Mouse (Mus musculus) embryonic facial prominence, embryonic 12.5 days (tissue): Measurements from ENCODE around the gene Olfr450. TPM values are rescaled to one million over a fixed set of nuclear protein-coding genes. Genes with fewer than 3 reads are reported as not detected.

Experiments used
- ATAC-seq: fragments of 200-750 bp; cut with Nextera tagmentation; 2 replicates; pipeline ENCODE4 v1.8.0; 2017; ENCODE audit not compliant: insufficient number of reproducible peaks, insufficient read depth, low FRiP score, low TSS enrichment
- H3K27ac ChIP-seq: fragments of 300-500 bp; sonication (generic); 2 replicates; pipeline ENCODE4 v1.5.1; 2016; ENCODE audit warnings: mild to moderate bottlenecking
- H3K27me3 ChIP-seq: fragments of 300-500 bp; sonication (generic); 2 replicates; pipeline ENCODE4 v1.6.1; 2016; ENCODE audit warnings: mild to moderate bottlenecking, moderate library complexity
- H3K36me3 ChIP-seq: fragments of 300-500 bp; sonication (generic); 2 replicates; pipeline ENCODE4 v1.6.1; 2016; ENCODE audit warnings: mild to moderate bottlenecking
- H3K4me1 ChIP-seq: fragments of 300-500 bp; sonication (generic); 2 replicates; pipeline ENCODE4 v1.6.1; 2016
- H3K4me2 ChIP-seq: fragments of 300-500 bp; sonication (generic); replicated peaks from 2 replicates; pipeline ENCODE4 v1.6.1; 2016; ENCODE audit warnings: mild to moderate bottlenecking, moderate library complexity
- H3K4me3 ChIP-seq: fragments of 300-500 bp; sonication (generic); 2 replicates; pipeline ENCODE4 v1.5.1; 2016; ENCODE audit warnings: mild to moderate bottlenecking
- H3K9ac ChIP-seq: fragments of 300-500 bp; sonication (generic); 2 replicates; pipeline ENCODE4 v1.6.1; 2016; ENCODE audit warnings: mild to moderate bottlenecking, moderate library complexity
- H3K9me3 ChIP-seq: fragments of 300-500 bp; sonication (generic); 2 replicates; pipeline ENCODE4 v1.6.1; 2016; ENCODE audit warnings: mild to moderate bottlenecking, moderate library complexity
- WGBS: fragments of 180-500 bp; shearing (Covaris S2); methylation state at CpG from one replicate; pipeline ENCODE4 v1.1.7; 2016; 5-methylcytosine and 5-hydroxymethylcytosine counted together
- polyA plus RNA-seq: library from polyadenylated mRNA; unstranded; fragments of >200 nt; fragmentation: Nextera tagmentation; extraction: Ambion mirVana; gene quantifications from 2 replicates; pipeline ENCODE4 v1.2.1, GENCODE M21; 2016

Olfr450 gene
- not detected in 2 replicates for polyA plus RNA-seq

- H3K4me2 ChIP-seq: no peak within 1 kb of the TSS
- no peaks in the 10 kb centered on the region for H3K4me1 ChIP-seq
- WGBS: 82% methylated on average over 1 of the region's 1 CpGs
- H3K27me3 ChIP-seq: no peaks in the 10 kb centered on the region
- no peak within 1 kb of the TSS for H3K9ac ChIP-seq
- no peak within 1 kb of the TSS for H3K27ac ChIP-seq
- no peak for ATAC-seq
- H3K9me3 ChIP-seq: no peaks in the 10 kb centered on the region
- H3K4me3 ChIP-seq: no peak within 1 kb of the TSS
- no peaks in the 10 kb centered on the region for H3K36me3 ChIP-seq
These were observed at the start of gene Olfr450 for GRCm38 (mm10) chr6:42811639-42812038. TSS of gene Olfr450 (plus strand) at chr6:42811939.

DNA sequence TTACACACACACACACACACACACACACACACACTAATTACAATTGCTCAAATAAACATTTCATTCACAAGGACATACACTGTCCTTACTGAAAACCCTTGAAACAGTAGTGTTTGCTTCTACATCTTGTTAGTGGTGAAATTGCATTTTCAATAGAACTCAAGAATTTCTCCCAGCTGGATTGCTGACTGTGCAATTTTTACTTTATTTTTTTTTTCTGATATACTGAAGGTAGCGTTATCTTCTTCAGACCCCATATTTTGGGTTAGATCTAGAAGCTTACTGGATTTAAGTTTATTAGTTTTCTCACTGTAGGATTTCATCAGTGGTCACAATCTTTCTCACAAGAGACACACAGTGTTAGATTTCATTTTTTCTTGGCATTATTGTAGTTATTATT lies 34.7 kb upstream of the Olfr450 start:
- no peak for ATAC-seq
- Histone ChIP-seq H3K36me3 (no peaks in the 10 kb centered on the region), H3K27me3 (no peaks in the 10 kb centered on the region), H3K4me2 (no peak overlapping the region), H3K4me3 (no peak overlapping the region), H3K4me1 (no peaks in the 10 kb centered on the region), H3K9me3 (no peaks in the 10 kb centered on the region), H3K27ac (no peak overlapping the region), H3K9ac (no peak overlapping the region)
- 88% methylated on average over 1 of the region's 1 CpGs for WGBS

- no peak for ATAC-seq
- no peaks in the 10 kb centered on the region for H3K27me3 ChIP-seq
- no peak within 1 kb of the TSS for H3K4me2 ChIP-seq
- H3K27ac ChIP-seq: no peak within 1 kb of the TSS
- no peak within 1 kb of the TSS for H3K4me3 ChIP-seq
- H3K9me3 ChIP-seq: no peaks in the 10 kb centered on the region
- H3K9ac ChIP-seq: no peak within 1 kb of the TSS
- H3K36me3 ChIP-seq: no peaks in the 10 kb centered on the region
- H3K4me1 ChIP-seq: no peaks in the 10 kb centered on the region
These were observed 26.9 kb upstream of the Olfr450 start, which contains the start of gene Olfr452 for GRCm38 (mm10) chr6:42784793-42785192. TSS of gene Olfr452 (plus strand) at chr6:42785093.

DNA sequence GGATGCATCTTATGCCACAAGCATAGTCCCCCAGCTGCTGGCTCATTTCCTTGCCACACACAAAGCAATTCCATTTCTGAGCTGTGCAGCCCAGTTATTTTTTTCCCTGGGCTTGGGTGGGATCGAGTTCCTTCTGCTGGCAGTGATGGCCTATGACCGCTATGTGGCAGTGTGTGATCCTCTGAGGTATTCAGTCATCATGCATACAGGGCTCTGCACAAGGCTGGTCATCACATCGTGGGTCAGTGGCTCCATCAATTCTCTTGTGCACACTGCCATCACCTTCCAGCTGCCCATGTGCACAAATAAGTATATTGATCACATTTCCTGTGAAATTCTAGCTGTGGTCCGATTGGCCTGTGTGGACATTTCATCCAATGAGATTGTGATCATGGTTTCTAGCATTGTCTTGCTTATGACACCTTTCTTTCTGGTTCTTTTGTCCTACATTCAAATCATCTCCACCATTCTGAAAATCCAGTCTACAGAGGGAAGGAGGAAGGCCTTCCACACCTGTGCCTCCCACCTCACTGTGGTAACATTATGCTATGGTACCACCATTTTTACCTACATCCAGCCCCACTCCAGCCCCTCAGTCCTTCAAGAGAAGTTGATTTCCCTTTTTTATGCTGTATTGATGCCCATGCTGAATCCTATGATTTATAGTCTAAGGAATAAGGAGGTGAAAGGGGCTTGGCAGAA lies 21.3 kb upstream of the Olfr450 start:
- no peaks in the 10 kb centered on the region for H3K4me1 ChIP-seq
- H3K27me3 ChIP-seq: no peaks in the 10 kb centered on the region
- H3K9me3 ChIP-seq: no peaks in the 10 kb centered on the region
- H3K4me2 ChIP-seq: no peak overlapping the region
- no peak overlapping the region for H3K27ac ChIP-seq
- H3K9ac ChIP-seq: no peak overlapping the region
- no peak overlapping the region for H3K4me3 ChIP-seq
- no peaks in the 10 kb centered on the region for H3K36me3 ChIP-seq
- ATAC-seq: 0 out of 2 replicates have a peak, but pooled peaks have one; percentile 41
- 51% methylated on average over 4 of the region's 4 CpGs for WGBS

GRCm38 (mm10) chr6:42790949-42791556 lies 20.7 kb upstream of the Olfr450 start:
- Histone ChIP-seq H3K9ac (no peak overlapping the region), H3K27ac (no peak overlapping the region), H3K27me3 (no peaks in the 10 kb centered on the region), H3K4me1 (no peaks in the 10 kb centered on the region), H3K4me3 (no peak overlapping the region), H3K4me2 (no peak overlapping the region), H3K36me3 (no peaks in the 10 kb centered on the region), H3K9me3 (no peaks in the 10 kb centered on the region)
- WGBS: 81% methylated on average over 9 of the region's 9 CpGs
- no peak for ATAC-seq

DNA sequence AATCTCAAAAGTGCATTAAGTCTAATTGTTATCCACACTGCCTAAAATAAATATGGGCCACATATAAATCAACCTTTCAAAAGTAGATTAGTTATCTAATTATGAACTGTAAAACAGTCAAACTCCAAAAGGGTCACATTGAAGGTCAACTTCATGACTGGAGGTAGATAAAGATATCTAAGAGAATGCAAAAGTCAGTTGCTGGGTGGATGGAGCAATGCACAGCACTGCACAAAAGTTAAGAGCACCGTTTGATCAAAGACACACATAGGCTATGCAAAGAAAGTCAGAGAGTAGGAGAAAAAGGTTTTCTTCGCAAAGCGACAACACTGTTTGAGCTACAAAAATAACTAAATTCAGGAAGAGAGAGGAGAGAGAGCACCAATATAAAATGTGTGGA lies 16.8 kb upstream of the Olfr450 start:
- H3K27me3 ChIP-seq: no peaks in the 10 kb centered on the region
- WGBS: 89% methylated on average over 3 of the region's 3 CpGs
- H3K9me3 ChIP-seq: no peaks in the 10 kb centered on the region

GRCm38 (mm10) chr6:42834084-42834483 lies 22.3 kb downstream of the Olfr450 start, which contains the start of gene Olfr449:
TSS of gene Olfr449 (plus strand) at chr6:42834384.
- Histone ChIP-seq H3K36me3 (no peaks in the 10 kb centered on the region), H3K9me3 (no peaks in the 10 kb centered on the region), H3K4me1 (no peaks in the 10 kb centered on the region), H3K27ac (no peak within 1 kb of the TSS), H3K4me3 (no peak within 1 kb of the TSS), H3K27me3 (no peaks in the 10 kb centered on the region), H3K4me2 (no peak within 1 kb of the TSS), H3K9ac (no peak within 1 kb of the TSS)
- ATAC-seq: no peak

More for the DNA sequence above, 16.8 kb upstream of the Olfr450 start:
- no peaks in the 10 kb centered on the region for H3K36me3 ChIP-seq
- no peak overlapping the region for H3K4me2 ChIP-seq
- no peak overlapping the region for H3K27ac ChIP-seq
- no peak overlapping the region for H3K9ac ChIP-seq
- H3K4me1 ChIP-seq: no peaks in the 10 kb centered on the region
- no peak for ATAC-seq
- no peak overlapping the region for H3K4me3 ChIP-seq

DNA sequence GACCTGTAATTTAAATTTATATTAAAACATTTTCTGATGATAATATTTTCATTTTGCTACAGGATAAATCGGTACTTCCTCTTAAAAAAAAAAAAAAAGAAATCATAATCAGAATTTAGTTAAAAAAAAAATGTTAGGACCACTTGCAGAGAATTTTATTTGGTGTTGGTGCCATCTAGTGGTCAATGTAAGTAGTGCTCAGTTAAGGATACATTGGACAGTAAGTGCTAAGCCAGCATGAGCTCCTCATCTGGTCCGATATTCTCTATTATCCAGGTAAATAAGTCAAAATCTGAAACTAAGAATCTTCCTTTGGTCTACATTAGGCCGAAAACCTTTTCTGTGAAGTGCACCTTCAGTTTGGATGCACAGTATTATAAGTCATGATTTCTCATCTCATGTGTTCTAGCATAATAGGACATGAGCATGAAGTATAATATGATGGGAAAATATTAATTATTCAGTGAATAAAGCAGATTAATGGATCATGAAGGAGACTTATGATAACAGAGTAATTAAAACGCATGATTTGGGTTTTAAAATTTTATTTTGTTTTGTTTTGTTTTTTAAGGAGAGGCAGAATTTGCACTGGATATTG lies 48.6 kb downstream of the Olfr450 start:
- Histone ChIP-seq H3K27me3 (no peaks in the 10 kb centered on the region), H3K4me2 (no peak overlapping the region), H3K9me3 (no peaks in the 10 kb centered on the region), H3K4me3 (no peak overlapping the region), H3K9ac (no peak overlapping the region), H3K36me3 (no peaks in the 10 kb centered on the region), H3K4me1 (no peaks in the 10 kb centered on the region), H3K27ac (no peak overlapping the region)
- ATAC-seq: no peak
- WGBS: 14% methylated on average over 4 of the region's 4 CpGs

Other genes starting within 250 kb of the Olfr450 start
- gene Tcaf3, start 214.2 kb upstream of the Olfr450 start, polyA plus RNA-seq: not detected in 2 replicates
- gene Tcaf2, start 166.7 kb upstream of the Olfr450 start, polyA plus RNA-seq: 5.8 and 6.6 TPM in 2 replicates
- 102 and 106 TPM in 2 replicates for gene Tcaf1, start 101.9 kb upstream of the Olfr450 start, polyA plus RNA-seq
- not detected in 2 replicates for gene Olfr453, start 72.6 kb upstream of the Olfr450 start, polyA plus RNA-seq
- not detected in 2 replicates for gene Olfr38, start 55.5 kb upstream of the Olfr450 start, polyA plus RNA-seq
- not detected in 2 replicates for gene Olfr452, start 26.8 kb upstream of the Olfr450 start, polyA plus RNA-seq
- not detected in 2 replicates for gene Olfr449, start 22.4 kb downstream of the Olfr450 start, polyA plus RNA-seq
- gene Olfr448, start 78.5 kb downstream of the Olfr450 start, polyA plus RNA-seq: not detected in 2 replicates
- not detected in 2 replicates for gene Olfr447, start 96.9 kb downstream of the Olfr450 start, polyA plus RNA-seq
- gene Olfr446, start 109.4 kb downstream of the Olfr450 start, polyA plus RNA-seq: not detected in 2 replicates
- gene Olfr444, start 137.1 kb downstream of the Olfr450 start, polyA plus RNA-seq: not detected in 2 replicates